Mouse (Mus musculus) spleen, postnatal 10 days (tissue): ENCODE data around the gene Dbn1.
"Not testable (repeated sequence)": the region's sequence is repeated elsewhere in the genome, so short reads cannot be mapped to it uniquely, and the experiment has no call there.

Experiments used
- DNase-seq, 2 experiments: peaks; one replicate each; pipeline ENCODE4 v3.0.0; 2021 to 2022; ENCODE audit warnings: low spot score in 2 of 2

Gene Dbn1

GRCm38 (mm10) chr13:55450511-55450980 lies 37.4 kb downstream of the Dbn1 start:
- DNase-seq, result no peak

GRCm38 (mm10) chr13:55449679-55450441 lies 38.1 kb downstream of the Dbn1 start:
- peak in 1 of 2 experiments; percentile 70 for DNase-seq

- DNase-seq, result no peak
Observed at GRCm38 (mm10) chr13:55449205-55449604, 38.7 kb downstream of the Dbn1 start.

- no peak for DNase-seq
Observed at GRCm38 (mm10) chr13:55448131-55448530, 39.8 kb downstream of the Dbn1 start.

- DNase-seq, result peak in 1 of 2 experiments; percentile 71
Observed at GRCm38 (mm10) chr13:55447543-55447943, 40.4 kb downstream of the Dbn1 start.

- DNase-seq, result peak; percentile 62 to 64
Observed at GRCm38 (mm10) chr13:55446483-55447105, 41.3 kb downstream of the Dbn1 start.

GRCm38 (mm10) chr13:55445361-55446091 lies 42.4 kb downstream of the Dbn1 start:
- peak in 1 of 2 experiments; percentile 68 for DNase-seq

GRCm38 (mm10) chr13:55444937-55445315 lies 43.0 kb downstream of the Dbn1 start, which contains the start of gene Grk6:
Gene Grk6, plus strand, starts transcription at chr13:55445072.
- DNase-seq, result peak; percentile 99

GRCm38 (mm10) chr13:55444286-55444936 lies 43.5 kb downstream of the Dbn1 start:
- DNase-seq, result peak in 1 of 2 experiments; percentile 89

GRCm38 (mm10) chr13:55443799-55444285 lies 44.1 kb downstream of the Dbn1 start:
- no peak for DNase-seq

- not testable (repeated sequence) for DNase-seq
Observed at GRCm38 (mm10) chr13:55437111-55437629, 50.7 kb downstream of the Dbn1 start.

GRCm38 (mm10) chr13:55431889-55432685 lies 55.8 kb downstream of the Dbn1 start:
- peak in 1 of 2 experiments; percentile 51 for DNase-seq

- DNase-seq, result no peak
Observed at GRCm38 (mm10) chr13:55430566-55430965, 57.3 kb downstream of the Dbn1 start.

GRCm38 (mm10) chr13:55429226-55429888 lies 58.6 kb downstream of the Dbn1 start:
- DNase-seq, result peak in 1 of 2 experiments; percentile 76

- DNase-seq, result no peak
Observed at GRCm38 (mm10) chr13:55426613-55427012, 61.3 kb downstream of the Dbn1 start, which contains the start of gene F12. Gene F12, minus strand, starts transcription at chr13:55426793.
